Mouse (Mus musculus) 3134 (cell line): ENCODE data around the gene Immp1l.
A peak's percentile ranks its signal among the peaks of the same experiment; 100 is the strongest.

Experiments
- DNase-seq: peaks from one replicate; pipeline ENCODE4 v3.0.0-alpha.2; 2011; ENCODE audit warnings: low spot score; ENCODE audit not compliant: insufficient read length; ENCODE audit errors: extremely low read depth

The Immp1l gene

DNA sequence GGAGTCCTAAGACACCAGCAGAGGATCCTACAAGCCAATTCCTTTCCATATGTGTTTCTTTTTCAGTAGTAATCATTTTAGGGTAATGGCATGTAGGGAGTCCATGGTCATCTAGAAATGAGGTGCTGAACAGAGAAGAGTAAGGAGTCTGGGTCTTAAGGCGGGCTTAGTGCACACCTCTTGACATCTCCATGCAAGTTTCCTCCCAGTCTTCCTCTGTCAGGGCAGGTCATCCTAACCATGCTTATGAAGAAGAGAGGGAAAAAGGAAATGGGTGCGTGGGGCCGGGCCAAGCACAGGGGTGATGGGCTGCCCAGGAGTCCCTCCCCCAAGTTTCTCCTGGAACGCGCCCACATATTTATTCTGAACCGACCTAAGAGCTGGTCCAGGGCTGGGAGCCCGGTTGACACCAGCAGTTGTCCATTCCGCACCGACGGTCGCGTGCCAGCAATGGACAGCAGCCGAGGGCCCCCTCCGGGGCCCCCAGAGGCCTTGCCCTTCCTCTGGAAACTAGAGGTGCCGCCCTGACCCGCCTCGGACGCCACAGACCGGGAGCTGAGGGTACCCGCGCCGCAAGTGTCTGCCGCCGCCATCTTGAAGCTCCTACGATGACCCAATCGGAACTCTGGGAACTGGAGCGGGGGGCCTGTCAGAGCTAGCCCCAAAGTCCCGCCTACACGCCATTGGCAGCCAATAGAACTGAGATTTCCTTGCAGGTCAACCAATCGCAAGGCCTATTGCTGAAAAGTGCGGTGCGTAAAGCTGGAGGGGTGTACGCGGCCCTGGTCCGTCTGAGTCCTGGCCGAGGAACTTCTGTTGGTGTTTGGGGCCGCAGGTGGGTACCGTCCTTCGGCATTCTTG, at the start of gene Immp1l, which contains the start of gene Elp4:
Gene Immp1l (plus strand): TSS at position 743 of the 861 bp plus-strand sequence.
Gene Elp4 (minus strand): TSS at position 669 of the 861 bp plus-strand sequence.
- peak; percentile 89 for DNase-seq

DNA sequence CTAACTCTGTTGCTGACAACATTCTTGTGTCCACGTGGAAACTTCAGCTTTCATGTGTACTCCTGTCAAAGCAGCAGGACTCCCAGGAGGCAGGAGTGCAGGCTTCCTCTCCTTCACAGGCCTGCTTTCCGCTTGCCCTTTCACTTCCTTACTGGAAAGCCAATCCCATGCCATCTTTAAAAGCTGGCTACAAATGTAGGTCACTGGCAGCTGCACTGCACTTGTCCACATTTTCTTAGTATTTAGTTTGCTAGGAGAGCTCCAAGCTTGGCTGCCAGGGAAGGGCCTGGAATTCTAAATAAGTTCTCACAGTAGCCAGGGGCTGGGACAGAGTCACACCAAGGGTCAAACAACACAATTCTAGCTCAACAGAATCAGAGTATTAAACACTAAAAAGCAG, 49.7 kb upstream of the Immp1l start:
- no peak for DNase-seq

DNA sequence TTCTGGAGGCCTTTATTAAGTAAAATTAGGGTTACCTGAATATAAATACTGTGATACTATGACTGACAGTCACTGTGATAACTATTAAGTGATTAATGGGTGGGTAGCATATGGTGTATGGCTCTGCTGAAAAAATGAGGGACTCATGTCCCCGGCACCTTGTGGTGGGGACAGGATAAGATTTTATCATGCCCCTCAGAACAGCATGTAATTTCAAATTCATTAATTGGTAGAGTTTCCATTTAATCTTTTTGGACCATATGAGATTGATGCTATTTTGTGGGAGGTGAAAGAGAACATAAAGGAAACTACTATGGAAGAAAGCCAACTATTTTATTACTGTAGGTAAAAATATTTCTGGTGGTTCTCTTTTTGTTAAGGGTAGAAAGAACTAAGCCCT, 31.0 kb upstream of the Immp1l start:
- DNase-seq = no peak

DNA sequence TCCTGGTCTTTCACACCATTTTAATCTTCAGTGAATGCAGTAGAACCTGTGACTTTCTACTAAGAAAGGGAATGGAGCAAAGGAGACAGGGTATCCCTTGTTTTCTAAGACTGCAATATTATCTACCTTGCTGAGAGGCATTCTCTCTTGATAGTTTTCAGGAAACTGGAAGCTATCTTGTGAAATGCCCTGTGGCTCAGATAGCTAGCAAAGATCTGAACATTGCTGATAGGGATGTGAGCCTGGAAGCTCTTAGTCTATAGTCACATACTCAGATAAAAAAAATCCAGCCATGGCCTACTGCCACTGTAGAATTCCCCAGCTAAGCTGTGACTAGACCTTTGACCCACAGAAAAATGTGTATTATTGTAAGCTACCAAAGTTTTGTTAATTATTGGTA, 13.6 kb upstream of the Immp1l start:
- DNase-seq = no peak

DNA sequence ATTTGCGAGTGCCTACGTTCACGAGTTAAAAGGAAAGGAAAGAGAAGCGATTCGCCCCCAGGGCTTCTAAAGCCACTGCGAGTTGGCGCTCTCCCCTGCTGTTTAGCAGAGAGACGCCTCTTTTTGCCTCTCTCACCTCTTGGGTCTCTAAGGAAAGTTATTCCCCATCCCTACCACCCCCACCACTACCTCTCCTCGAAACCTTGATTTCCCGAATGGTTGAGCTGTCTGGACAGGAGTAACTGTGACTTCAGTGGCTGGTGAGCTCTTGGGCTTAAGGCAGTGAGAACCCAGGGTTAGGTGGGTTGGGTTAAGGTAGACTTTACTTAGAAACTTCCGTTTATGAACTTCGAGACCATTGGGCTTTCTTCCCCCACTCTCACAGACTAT, 314 bp downstream of the Immp1l start:
- DNase-seq = no peak

DNA sequence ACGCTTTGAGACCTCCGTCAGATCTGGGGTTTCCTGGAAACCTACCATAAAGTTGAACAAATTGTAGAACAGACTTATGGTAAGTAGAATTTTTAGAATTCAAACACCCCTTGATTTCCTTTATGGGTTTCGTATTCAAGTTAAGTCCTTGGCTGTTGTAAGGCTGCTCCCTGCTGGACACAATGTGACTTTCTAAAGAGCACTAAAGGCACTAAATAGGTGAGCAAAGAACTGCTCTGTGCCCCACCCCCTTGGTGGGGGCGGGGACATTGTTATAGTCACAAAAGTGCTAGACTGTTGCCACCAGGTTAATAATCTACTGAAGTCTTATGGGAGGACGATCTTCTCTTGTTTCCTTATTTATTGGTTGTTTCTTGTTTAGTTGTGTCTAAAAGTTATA, 3.9 kb downstream of the Immp1l start:
- DNase-seq = no peak

DNA sequence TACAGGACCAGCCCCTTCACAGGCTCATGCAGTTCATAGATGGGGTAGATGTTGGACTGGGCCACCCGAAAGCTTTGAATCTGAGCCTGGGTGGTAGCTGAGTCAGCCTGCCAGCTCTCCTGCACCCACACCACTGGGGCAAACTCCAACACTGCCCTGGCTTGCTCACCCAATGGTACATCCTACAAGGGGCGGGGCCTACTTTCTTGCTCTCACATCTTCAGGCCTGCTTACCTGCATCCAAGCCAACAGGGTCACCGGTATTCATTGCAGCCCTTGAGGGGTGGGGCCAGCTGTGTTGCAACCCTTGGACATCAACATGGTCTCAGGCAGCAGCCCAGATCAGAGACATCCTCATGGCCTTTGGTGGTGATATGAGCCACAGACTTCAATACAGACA, 6.2 kb downstream of the Immp1l start:
- no peak for DNase-seq

DNA sequence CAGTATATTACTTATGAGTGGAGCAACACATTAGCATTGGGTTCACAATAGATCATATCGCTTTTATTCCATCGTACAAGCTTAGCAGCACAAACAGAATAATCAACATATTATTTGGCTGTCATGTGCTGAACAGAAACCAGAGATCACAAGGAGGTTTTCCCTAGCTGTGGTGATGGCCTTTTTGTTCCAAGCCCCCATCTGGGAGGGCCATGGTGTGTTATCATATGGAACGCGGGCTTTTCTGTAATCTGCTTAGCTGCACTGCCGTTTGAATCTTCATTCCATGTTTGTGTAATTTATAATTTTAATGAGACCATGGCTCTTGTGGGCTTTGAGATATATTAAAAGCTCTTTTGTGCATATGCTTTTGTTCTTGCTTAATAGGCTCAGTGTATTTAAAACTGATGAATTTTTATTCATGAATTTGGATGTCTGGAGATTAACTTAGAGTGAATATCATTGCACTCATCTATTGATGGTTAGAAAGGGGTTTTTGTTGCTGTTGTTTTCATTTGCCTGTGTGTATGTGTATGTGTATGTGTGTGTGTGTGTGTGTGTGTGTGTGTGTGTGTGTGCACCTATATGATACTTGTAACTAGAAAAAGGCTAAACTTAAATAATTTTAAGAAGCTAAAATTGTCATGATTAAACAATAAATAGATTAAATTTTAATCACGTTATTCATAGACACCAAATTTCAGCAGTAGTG, 9.4 kb downstream of the Immp1l start:
- DNase-seq = no peak

DNA sequence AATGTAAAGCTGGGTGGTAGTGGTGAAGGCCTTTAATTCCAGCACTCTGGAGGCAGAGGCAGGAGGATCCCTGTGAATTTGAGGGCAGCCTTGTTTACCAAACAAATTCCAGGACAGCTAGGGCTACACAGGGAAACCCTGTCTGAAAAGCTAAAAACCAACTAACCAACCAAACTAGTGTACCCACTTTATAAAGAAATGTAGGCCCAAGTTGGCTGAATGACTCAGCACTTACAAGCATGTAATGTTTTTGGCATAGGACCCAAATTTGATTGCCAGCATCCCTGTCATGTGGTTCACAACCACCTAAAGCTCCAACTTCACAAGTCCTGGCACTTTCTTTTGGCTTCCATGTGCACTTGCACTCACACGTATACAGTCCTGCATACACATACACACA, 12.2 kb downstream of the Immp1l start:
- DNase-seq = peak; percentile 65

DNA sequence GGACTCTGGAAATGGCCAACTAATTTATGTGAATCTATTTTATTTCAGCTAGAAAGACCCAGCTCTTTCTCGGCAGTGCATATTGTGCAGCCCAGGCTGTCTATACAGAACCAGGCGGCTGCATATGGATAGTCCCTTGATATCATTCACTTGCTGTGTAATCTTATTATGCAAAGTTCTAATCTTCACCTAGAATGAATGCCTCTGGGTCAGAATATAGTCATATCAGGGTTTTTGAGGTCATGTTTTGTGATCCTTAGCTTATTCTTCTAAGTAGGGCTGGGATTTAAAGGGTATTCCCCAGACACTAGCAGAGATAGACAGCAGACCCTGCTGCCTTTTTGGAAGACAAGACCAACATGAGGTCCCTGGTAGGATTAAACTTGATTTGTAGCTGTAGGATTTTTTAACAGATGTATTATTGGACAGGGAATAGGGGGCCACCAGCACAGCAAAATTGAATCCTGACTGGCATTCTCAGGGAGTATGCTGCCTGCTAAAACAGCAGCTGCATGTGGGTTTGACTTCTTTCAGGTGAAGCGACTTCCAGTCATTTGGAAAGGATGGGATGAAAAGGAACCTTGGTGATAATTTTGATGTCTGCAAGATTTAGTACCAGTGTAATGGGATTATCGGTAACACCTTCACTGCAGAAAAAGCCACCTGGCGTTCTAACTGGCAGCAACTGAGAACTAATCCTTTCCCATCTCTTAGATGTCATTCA, 13.3 kb downstream of the Immp1l start:
- no peak for DNase-seq

DNA sequence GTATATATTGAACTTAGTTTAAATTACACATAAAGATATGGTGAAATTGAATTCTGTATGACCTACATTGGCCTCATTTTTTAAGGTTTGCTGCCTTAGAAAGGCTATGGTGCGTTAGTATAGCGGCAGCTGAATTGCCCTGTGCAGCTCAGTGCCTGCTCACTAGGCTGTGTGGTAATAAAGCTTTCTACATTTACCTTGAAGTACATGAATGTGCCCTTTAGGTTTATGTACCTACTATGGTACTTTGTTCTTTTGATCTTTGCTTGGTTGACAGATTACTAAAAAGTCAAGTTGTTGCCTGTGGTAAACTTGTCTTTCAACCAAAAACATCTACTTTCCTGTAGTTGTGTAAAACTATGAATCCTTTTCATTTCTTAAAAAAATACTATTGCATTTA, 45.7 kb downstream of the Immp1l start:
- DNase-seq = no peak

DNA sequence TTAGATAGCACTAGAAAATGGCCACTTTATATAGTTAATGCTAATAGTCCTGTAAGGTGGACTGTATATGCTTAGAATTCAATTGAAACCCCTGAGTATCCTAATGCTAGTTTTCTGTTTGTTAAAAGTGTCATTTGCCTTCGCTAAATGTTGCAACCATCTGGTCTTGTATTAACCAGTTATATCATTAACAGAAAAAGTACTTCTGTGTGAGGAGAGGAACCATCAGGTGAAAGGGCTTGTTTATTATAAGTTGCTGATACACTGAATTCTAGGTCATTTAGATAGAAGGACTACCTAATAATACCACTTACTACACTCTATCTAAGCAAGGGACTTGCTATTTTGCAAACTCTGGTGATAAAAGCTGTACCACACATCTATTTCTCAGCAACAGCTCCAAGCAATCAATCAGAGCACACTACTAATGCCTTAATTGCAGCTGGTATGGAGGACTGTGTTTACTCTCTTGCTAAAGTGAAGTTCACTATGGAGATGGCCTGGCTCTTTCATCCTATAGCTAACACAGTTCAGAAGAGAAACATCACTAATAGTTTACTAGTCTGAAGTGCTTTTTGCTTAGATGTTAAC, 47.0 kb downstream of the Immp1l start:
- DNase-seq = no peak

DNA sequence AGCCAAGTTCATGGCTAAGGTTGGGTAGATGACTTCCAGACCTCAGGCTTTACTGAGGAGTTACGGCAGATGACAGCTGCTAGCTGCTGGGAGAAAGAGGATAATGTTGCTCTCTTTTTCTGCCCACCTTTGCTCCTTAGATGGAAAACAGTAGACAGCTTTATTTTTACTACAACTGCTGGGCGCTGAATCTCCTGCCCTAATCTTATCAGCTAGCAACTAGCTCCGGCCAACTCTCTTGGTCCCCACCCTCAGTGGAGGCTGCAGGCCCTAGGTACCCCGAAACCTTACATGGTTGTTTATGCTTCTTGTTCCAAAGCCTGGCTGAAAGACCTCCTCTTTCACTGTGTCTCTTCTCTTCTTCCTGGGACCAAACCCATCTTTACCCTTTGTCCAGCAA, 49.4 kb downstream of the Immp1l start:
- DNase-seq = no peak

DNA sequence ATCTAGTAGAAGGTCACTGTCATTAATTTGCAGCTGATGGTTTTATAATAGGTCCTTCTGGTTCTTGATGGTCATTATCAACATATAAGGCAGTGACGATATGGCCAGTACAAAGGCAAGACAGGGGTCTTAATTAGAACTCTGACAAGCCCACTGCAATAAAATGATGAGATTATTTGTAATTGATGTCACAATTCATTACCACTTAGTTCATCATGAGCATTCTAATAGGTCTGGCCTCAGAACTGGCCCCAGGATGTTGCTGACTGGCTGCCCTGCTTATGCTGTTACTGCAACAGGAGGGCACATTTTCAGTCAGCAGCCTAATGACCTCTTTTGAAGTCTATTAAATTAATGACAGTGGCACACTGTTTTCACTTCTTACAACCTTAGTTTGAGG, 59.0 kb downstream of the Immp1l start:
- DNase-seq = no peak

DNA sequence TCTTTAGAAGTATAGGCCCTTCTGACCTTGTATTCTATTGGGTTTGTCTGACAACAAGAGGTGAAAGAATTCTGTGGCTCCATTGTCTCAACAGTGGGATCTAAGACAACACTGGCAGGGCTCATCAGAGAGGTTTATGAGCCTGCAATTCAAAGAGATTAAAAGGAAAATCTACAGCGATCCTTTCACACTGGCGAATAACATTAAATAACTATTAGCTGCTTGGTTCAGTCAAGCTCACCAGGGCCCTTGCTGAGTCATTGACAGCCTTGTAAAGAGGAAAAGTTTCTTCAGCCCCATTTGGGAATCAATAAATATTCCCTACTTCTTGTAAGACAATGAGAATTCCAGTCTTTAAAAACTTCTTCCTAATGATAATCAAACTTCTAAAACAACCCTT, 69.5 kb downstream of the Immp1l start:
- no peak for DNase-seq

DNA sequence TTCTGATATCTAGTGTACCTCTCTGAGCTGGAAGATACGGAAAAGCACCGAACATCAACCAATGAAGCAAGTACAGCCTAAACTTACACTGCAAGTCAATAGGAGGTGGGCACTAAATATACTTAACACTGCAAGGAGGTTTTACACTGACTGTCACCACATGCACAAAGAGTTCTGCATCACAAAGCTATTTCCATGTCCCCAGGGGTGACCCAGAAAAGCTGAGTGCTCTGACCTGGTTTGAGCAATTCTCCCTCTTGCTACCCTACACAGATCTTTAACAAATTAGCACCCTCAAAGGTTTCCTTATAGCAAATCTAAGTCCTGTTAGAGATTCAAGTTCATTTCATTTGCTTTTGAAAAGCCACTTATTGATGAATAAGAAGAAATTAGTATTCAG, 73.6 kb downstream of the Immp1l start:
- DNase-seq = no peak

DNA sequence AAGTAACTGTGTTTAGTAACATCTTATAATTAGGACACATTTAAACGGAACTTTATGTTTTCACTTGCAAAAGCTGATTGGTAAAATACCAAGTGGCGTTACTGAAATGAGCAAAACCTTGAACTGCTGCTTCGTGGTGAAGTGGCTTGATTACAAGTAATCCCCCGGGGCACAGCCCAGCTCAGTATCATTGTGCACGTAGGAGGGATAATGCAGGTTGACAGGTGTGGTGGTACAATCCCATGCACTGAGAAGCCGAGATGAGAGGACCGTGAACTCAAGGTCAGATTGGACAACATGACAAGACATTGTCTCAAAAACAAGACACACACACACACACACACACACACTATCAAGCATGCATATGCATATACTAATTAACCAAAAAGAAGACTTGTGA, 80.8 kb downstream of the Immp1l start:
- DNase-seq = no peak

DNA sequence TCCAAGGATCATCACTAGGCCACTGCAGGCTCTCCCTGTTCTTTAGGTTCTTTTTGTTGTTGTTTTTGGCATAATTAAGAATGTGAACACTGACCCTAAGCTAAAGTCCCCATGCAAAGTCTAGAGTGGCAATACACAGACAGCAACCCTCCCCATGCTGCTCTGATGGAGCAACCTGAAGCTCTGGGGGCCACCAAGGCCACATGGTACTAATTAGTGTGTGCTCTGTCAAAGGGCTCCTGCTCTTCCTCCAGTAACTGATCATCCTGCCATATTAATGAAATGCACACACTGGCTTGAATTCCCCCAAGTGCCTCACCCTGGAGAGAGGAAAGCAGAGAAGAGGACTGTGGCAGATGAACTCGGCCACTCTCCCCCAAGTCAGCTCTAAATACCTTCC, 82.7 kb downstream of the Immp1l start:
- DNase-seq = no peak

DNA sequence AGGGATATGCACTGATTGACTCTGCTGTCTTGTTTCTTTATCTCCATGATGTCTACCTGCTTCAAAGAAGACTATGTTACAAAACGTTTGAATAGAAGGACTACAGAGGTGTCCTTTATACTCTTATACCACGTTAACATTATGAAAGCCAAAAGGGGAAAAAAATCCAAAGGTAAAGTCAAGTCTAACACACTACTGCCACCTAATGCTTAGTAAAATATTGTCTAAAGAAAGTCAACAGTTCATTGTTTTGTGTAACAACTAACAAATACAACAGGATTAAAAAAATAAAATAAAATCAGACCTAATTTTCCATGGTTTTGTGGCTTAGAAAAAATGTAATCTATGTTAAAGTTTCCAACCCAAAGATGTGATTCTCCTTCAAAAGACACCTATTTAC, 83.6 kb downstream of the Immp1l start:
- DNase-seq = no peak

DNA sequence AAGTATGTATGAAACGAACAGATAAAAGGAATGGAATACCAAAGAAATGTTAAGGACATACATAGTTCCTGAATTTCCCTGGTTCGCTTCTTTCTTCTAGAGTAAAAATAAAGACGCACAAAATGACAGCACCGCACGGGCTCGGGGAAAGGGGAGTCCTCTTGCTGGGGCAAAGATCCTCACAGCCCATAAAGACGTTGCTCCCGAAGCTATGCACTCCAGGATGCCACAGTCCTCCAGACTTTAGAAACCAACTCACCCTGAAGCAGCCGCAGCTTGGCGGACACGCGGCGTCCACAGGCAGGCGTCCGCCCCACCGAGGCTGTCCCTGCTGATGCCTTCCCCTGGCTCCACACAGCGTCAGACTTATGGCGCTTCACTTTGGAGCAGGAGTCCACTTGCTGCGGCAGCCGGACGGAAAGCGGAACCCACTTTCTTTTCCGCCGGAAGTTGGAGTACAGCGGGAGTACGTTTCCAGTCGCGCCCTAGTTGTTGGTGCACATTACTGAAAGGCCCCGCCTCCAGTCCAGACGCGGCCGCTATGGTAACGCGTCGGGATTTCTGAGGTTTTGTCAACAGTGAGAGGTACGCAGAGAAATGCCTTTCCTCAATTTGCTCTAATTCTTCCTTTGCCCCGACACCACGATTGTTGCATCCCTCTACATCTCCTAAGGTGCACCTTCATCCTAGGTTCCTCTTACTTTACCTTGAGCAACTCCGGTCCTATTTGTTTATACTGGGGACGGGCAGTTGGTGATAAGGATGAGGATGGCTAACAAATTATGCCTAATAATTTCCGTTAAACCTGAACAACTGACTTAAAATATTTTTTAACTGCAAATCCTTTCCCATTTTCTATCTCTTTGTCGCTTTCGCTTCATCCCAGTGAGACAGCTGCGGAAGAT, 98.6 kb downstream of the Immp1l start, which contains the start of gene Dnajc24:
Gene Dnajc24 (minus strand): TSS at position 715 of the 905 bp plus-strand sequence.
- DNase-seq = peak; percentile 90
